Comparison of ENCODE assay signal across 10 mouse cellular contexts in genomic region chr6:118753787-118754186, GRCm38 (mm10).
DNase-seq lines count a peak whose midpoint lies in the region; ATAC-seq and TF ChIP-seq lines count a peak whose summit lies in the region.
"Had no signal": no experiment of that assay in that cellular context is flagged by ENCODE, and none has a peak within 500 bp of the region (broad histone marks: within the 10 kb centered on the region; RNA-seq: fewer than 3 reads in every experiment).

No protein-coding gene starts in this region.

- DNase-seq in hindbrain, postnatal 0 days (ENCODE audit: low spot score), result peak; percentile 52
- no peak for DNase-seq in hindbrain, embryonic 14.5 days (ENCODE audit: low spot score)
- DNase-seq in right cerebral cortex, postnatal 25 days, result peak; percentile 61
- DNase-seq in right cerebral cortex, postnatal 14 days, result no peak
- DNase-seq in kidney, postnatal 4 days, result no peak
- DNase-seq in lung, postnatal 36 days, result no peak
- DNase-seq: kidney, adult 18-20 months had no signal

- no peaks in the 10 kb centered on the region for H3K27me3 ChIP-seq in hindbrain, postnatal 0 days (ENCODE audit: insufficient read depth, low read length)
- no peaks in the 10 kb centered on the region for H3K27me3 ChIP-seq in hindbrain, embryonic 14.5 days (ENCODE audit: control insufficient read depth, insufficient read depth, low read length)
- H3K27me3 ChIP-seq in forebrain, embryonic 16.5 days (replicated peaks; ENCODE audit: control insufficient read depth, insufficient read depth, low read length), result no peaks in the 10 kb centered on the region
- H3K27me3 ChIP-seq: Patski had no signal

- H3K27ac ChIP-seq in hindbrain, postnatal 0 days, result peak overlapping the region; percentile 33; the same call in 1 of the 2 replicates
- H3K27ac ChIP-seq in hindbrain, embryonic 14.5 days, result no peak overlapping the region
- H3K27ac ChIP-seq in forebrain, embryonic 16.5 days (ENCODE audit: low read length), result peak overlapping the region; percentile 42; the same call in 1 of the 2 replicates

- WGBS in hindbrain, postnatal 0 days, result 51% methylated on average over 8 of the region's 8 CpGs
- 58% methylated on average over 8 of the region's 8 CpGs for WGBS in hindbrain, embryonic 14.5 days
- WGBS in forebrain, embryonic 16.5 days, result 57% methylated on average over 8 of the region's 8 CpGs

- no peak overlapping the region for H3K9ac ChIP-seq in hindbrain, postnatal 0 days (replicated peaks; ENCODE audit: low read length)
- no peak overlapping the region for H3K9ac ChIP-seq in hindbrain, embryonic 14.5 days
- H3K9ac ChIP-seq in forebrain, embryonic 16.5 days (replicated peaks; ENCODE audit: low read depth, low read length), result no peak overlapping the region

- H3K4me1 ChIP-seq in hindbrain, postnatal 0 days (ENCODE audit: insufficient read depth, low read length), result no peaks in the 10 kb centered on the region; the same call in 1 of the 2 replicates
- no peaks in the 10 kb centered on the region for H3K4me1 ChIP-seq in hindbrain, embryonic 14.5 days (replicated peaks; ENCODE audit: control insufficient read depth, insufficient read depth, low read length)
- H3K4me1 ChIP-seq in forebrain, embryonic 16.5 days (replicated peaks; ENCODE audit: control insufficient read depth, insufficient read depth, low read length), result peaks cover 17% of the 10 kb centered on the region

- H3K36me3 ChIP-seq in hindbrain, postnatal 0 days (ENCODE audit: insufficient read depth, low read length), result peaks cover 5% of the 10 kb centered on the region; the same call in 1 of the 2 replicates
- H3K36me3 ChIP-seq in hindbrain, embryonic 14.5 days (replicated peaks; ENCODE audit: control insufficient read depth, insufficient read depth), result peaks cover 5% of the 10 kb centered on the region; the same call in 1 of the 2 replicates
- no peaks in the 10 kb centered on the region for H3K36me3 ChIP-seq in forebrain, embryonic 16.5 days (ENCODE audit: control insufficient read depth, insufficient read depth)

- no peak overlapping the region for H3K4me3 ChIP-seq in hindbrain, postnatal 0 days (ENCODE audit: low read length)
- H3K4me3 ChIP-seq in hindbrain, embryonic 14.5 days (replicated peaks; ENCODE audit: low read length), result no peak overlapping the region
- no peak overlapping the region for H3K4me3 ChIP-seq in forebrain, embryonic 16.5 days (replicated peaks; ENCODE audit: low read length)
- H3K4me3 ChIP-seq: megakaryocyte, embryonic 14.5 days had no signal

- peak; percentile 40; the same call in 1 of the 2 replicates for ATAC-seq in hindbrain, postnatal 0 days
- ATAC-seq in hindbrain, embryonic 14.5 days (ENCODE audit: low FRiP score), result no peak
- ATAC-seq in forebrain, embryonic 16.5 days, result peak; percentile 63
- ATAC-seq: Patski had no signal

- TF ChIP-seq CTCF in hindbrain, postnatal 0 days (IDR thresholded peaks at IDR 0.05; ENCODE audit: low read depth), result no peak

- no peaks in the 10 kb centered on the region for H3K9me3 ChIP-seq in hindbrain, postnatal 0 days (ENCODE audit: low read length)
- H3K9me3 ChIP-seq in hindbrain, embryonic 14.5 days (ENCODE audit: control insufficient read depth, low read length), result no peaks in the 10 kb centered on the region
- H3K9me3 ChIP-seq in forebrain, embryonic 16.5 days (ENCODE audit: control insufficient read depth, low read length), result no peaks in the 10 kb centered on the region

- H3K4me2 ChIP-seq in hindbrain, postnatal 0 days (ENCODE audit: low read depth, low read length), result no peak overlapping the region
- H3K4me2 ChIP-seq in hindbrain, embryonic 14.5 days (replicated peaks), result no peak overlapping the region
- H3K4me2 ChIP-seq in forebrain, embryonic 16.5 days (ENCODE audit: low read length), result no peak overlapping the region

Comparison
In these comparisons a context has a peak if more than half of its experiments do, and no peak if none do; other contexts are left out.
1. DNase-seq: peak in hindbrain, postnatal 0 days (single experiment) and right cerebral cortex, postnatal 25 days (single experiment); none in hindbrain, embryonic 14.5 days (single experiment), right cerebral cortex, postnatal 14 days (single experiment), kidney, postnatal 4 days (0 of 2) and lung, postnatal 36 days (single experiment).